Mouse (Mus musculus): ENCODE measurements around the gene Tmem95.

Tmem95 gene

DNA sequence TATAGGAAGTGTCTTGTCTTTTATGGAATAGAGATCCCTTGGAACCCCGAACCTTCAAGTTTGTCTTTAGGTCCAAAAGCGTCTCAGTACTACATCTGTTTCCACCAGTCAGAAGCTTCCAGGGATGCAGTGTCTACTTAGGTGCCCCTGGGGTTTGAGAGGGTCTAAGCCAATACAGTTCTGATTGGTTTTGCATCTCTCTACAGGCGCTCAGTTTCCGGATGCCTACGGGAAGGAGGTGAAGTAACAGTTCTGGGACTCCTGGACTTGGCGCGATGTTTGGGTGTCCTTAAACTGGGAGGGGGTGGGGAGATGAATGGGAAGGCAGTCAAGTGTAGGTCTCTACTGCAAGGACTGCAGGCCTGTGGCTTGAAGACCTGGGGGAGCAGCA, 39.1 kb downstream of the Tmem95 start:
- DNase-seq = no peak

DNA sequence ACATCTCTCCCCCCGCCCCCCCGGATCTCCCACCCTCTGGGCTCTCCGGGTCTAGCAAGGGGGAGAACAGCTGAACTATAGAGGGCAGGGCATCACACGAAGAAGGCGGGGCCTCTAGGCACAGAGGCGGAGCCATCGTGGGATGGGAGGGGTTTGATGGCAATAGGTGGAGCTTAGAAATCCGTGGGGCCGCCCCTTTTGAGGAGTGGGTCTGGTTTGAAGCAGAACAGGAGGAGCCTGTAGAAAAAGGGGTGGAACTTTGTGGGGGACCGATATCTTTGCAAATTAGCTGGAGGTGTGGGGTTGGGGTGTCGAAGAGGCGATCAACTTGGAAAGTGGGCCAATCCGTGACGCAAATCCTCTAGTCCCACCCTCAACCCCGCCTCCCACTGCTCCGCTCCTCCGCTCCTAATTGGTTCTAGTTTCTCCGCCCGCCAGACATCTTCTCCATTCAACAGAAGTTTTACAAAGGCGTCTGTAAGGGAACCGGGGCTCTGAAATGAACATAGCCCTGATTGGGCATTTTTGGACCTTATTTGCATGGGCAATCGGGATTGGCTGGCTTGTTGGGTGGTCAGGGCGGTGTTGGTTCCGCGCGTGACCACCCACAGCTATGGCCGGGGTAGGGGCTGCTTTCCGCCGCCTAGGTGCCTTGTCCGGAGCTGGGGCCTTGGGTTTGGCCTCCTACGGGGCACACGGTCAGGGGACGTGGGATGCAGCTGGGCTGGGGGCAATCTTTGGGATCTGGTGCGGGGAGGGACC, 39.7 kb downstream of the Tmem95 start, which contains the start of gene Tmem256:
TSS of gene Tmem256 (plus strand) at position 563 of the 762 bp plus-strand sequence.
- DNase-seq = peak; percentile 98

DNA sequence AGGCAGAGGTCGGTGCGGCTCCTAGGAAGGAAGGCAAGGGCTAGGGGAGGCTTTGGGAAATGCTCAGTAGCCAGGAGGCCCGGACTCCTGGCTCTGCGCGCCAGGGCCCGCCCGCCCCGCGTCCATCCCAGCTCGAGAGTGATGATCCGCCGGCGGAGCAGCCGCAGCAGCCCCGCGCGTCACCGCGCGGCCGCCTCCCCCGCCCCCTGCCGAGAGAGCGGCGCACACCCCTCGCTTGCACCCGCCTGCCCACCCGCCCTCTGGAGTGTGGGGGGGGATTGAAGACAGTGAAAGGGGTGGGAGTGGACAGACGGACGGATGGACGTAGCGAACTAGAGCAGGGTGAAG, 40.2 kb downstream of the Tmem95 start, which contains the start of gene Nlgn2:
TSS of gene Nlgn2 (minus strand) at position 181 of the 348 bp plus-strand sequence.
- DNase-seq = no peak

DNA sequence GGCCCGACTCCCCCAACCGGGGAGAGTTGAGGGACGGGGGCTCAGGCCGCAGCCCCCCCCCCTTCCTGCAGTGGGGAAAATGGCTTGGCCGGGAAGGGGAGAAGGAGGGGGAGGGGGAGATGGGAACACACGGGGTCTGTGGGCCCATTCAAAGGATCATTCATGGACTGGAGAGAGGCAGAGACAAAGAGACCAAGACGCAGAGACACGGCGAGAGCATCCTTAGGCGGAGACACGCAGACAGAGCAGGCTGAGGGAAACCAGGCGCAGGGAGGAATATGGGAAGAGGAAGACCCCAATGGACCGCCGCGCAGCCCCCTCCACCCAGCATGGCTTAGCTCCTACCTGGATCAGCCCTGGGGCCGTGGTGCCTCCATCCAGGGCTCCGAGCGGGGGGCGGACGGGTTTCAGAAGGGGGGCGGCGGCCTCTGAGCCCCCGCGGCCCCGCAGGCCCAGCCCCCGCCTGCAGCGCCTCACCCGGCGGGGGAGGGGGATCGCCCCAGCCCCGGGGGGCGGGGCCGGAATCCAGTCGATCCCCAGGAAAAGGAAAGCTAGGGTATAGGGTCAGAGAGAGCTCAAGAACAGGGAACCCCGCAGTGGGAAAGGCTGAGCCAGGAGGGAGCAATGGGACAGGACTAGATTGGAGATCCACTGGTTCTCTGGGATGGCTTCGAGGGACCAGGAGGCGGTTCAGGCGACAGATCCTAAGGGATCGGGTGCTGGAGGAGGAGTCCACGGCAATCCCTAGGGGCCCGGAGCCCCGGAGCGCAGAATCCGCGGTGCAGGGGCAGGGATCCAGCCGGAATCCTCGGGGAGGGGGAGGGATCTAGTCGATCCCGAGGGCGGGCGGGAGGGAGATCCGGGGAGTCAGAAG, 40.9 kb downstream of the Tmem95 start:
- DNase-seq = peak; percentile 55

DNA sequence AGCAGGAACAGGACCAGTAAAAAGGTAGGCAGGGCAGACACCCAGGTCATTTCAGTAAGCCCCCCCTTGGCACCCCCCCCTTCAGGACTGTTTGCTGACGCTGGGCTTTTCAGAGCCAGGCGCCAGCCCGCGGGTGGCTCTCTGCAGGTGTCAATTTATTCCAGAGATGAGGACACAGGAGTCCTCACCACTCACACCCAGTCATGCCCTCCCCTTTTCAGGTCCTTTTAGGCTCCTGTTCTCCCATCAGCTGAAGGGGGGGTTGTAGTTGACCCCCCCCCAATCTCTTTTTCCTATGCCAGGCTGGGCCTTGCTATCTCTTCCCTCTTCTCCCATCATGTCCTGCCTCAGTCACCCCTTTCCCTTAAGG, 41.9 kb downstream of the Tmem95 start:
- no peak for DNase-seq

DNA sequence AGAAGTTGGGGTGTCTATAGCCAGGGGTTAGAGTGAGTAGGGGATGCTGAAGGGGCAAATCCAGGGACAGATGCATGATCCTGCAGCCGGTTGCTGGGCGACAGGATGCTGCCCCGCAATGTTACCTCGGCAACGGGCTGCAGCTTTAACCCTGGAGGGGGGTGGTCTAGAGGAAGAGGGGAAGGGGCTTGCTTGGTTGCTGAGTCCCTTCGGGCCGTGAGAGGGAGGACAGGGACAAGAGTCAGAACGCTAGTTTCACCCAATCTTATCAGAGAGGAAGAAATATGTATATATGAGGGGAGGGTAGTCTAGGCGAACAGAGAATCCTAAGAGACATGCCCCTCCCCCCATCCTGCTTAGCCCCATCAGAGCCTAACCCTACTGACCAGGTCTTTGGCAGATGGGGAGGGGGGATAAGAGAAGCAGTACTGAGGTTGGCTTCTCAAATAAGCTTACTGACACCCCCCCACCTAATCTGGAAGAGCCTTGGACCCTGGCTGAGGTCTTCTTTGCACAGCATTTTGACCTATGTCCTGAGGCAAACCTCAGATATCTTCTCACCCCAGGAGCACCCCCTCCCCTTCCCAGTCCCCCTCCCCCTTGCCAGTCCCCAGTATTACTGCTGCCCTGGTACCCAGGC, 42.4 kb downstream of the Tmem95 start:
- DNase-seq = no peak

DNA sequence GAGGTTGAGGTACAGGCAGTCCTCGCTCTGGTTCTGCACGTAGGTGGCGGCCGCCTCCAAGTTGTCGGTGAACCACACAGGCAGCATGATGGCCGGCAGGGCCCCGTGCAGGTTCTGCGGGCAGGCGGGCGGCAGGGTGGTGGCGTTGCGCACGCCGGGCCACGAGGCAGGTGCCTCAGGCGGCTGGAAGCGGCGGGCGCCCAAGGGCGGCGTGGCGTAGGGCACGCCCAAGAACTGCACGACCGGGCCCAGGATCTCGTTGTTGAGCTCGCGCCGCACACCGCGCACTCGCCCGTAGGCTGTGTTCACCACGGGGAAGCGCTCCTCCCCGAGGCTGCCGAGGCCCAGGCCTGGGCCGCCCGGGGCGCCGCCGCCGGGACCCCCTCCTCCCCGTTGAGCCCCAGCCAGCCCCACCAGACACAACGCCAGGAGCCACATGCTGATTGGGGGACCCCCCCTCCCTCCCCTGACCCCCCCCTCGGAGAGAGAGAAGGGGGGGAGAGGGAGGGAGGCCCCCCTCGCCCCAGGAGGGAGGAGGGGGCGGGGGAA, 43.7 kb downstream of the Tmem95 start:
- peak; percentile 54 for DNase-seq

DNA sequence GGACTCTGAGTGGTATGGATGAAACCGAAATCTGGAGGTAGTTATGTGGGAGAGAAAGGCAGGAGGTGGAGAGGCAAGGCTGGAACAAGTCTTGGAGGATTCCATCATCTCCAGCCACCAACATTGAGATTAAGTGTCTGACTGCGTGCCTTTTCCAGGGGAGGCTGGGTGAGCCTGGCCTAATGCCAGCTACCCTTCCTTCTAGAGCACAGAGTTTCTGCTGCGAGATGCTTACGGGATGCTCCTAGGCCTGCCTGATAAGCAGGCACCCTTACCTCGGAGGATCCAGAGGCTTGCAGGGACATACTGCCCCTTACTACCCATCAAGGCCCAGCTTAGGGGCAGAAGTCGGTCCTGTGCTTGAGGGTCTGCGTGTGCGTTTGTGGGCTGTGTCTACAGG, 44.3 kb downstream of the Tmem95 start:
- DNase-seq = no peak

DNA sequence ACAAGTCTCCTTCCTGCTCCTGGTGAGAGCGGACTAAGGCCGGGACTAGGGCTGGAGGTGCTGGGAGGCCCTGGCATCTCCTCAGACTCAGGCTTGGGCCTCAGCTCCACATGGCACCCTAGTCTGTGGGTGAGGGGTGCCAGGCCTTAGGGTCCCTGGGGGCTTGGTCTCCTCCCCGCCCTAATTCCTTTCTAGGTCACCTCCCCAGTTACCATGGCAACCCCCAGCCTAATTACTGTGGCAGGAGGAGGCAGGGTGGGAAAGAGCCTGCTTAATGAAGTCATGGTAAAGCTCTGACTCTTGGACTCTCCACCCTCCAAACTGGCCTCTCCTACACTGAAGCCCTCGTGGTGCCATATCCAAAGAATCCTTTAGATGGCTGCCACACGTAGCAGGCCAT, 49.0 kb downstream of the Tmem95 start:
- DNase-seq = no peak
